Mouse (Mus musculus) bone marrow macrophage, adult 2 months (primary cell): ENCODE measurements around the gene Myo15b.

Experiments used
- CTCF ChIP-seq: IDR thresholded peaks from 2 replicates; pipeline ENCODE4 v1.5.1; 2012; ENCODE audit warnings: low read depth, mild to moderate bottlenecking, low read length, moderate library complexity
- POLR2A ChIP-seq: IDR thresholded peaks from 2 replicates; pipeline ENCODE4 v1.6.1; 2012; ENCODE audit warnings: mild to moderate bottlenecking, low read depth, low read length, borderline replicate concordance

DNA sequence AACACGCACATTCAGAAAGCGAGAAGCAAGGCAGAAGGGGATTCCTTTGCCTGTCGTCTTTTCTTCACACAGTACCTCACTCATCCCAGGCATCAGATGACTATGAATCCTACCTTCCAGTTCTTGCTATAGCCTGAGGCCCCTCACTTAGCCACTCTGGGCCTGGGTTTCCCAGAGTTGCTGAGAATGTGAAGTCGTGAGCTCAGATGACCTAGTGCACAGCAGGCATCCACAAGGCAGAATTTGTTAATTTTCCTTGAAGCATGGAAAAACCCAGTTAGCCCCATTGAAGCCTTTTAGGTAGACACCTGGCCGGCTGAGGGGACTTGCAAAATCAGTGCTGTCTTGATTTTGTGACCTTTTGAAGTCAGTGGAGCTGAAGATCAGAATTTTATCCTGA lies 31.7 kb upstream of the Myo15b start:
- TF ChIP-seq CTCF (no peak), POLR2A (no peak)
